Mouse (Mus musculus) MEL-GATA-1-ER (cell line): ENCODE measurements at regions not wholly inside any gene's neighbourhood (a gene's known extent, or its start where the extent isn't known, plus 50 kb on each side); places are given as distances from the start of the nearest gene placed in this dataset.

Source experiments
- DNase-seq: peaks from one replicate; pipeline ENCODE4 v3.0.0-alpha.2; 2012; ENCODE audit warnings: low read depth; ENCODE audit errors: extremely low read depth

DNA sequence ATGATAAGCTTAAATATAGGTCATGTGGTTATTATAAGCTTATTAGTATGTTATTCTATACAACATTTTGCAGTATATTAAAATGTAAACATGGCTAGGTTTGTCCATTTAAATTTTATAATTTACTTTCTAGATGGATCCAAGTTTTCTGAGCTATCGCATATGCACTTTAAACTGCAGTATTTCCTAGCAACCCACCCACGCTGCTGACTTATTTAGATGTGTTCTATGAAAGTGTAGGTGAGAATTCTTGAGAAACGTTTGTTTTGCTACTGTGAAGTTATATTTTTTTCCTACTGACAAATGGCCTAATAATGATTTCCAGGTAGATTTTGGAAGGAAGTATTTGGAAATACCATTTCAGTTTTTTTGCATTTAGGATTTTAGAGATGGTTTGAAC, 308.0 kb downstream of the Gbe1 start:
- DNase-seq = no peak

DNA sequence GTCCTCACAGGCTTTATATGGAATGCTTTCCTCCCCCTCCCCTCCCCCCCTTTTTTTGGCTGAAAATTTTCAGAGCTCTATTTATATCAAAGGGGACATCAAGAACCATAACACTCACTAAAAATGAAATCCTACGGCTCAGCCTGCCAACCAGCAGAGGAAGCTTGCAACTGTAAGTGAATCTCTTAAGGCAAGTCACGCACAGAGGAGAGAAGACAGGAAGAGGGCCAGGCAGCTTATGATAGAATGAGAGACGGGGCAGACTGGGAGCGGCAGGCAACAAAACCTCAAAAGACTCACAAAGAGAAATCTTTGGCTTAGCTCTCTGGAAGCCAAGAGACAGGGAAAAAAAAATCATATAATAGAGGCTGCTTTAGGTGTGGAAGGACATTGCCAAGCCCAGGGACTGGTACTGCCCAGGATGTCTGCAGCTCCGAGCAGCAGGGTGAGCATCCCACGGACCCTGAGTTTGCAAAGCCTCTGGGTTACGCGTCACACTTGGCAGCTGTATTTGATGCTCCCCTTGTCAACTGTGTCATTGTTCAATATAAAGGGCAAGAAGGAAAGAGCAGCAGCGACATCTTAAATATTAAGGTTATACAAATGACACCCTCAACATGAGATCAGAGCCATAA, 330.0 kb downstream of the Gbe1 start:
- DNase-seq = no peak

DNA sequence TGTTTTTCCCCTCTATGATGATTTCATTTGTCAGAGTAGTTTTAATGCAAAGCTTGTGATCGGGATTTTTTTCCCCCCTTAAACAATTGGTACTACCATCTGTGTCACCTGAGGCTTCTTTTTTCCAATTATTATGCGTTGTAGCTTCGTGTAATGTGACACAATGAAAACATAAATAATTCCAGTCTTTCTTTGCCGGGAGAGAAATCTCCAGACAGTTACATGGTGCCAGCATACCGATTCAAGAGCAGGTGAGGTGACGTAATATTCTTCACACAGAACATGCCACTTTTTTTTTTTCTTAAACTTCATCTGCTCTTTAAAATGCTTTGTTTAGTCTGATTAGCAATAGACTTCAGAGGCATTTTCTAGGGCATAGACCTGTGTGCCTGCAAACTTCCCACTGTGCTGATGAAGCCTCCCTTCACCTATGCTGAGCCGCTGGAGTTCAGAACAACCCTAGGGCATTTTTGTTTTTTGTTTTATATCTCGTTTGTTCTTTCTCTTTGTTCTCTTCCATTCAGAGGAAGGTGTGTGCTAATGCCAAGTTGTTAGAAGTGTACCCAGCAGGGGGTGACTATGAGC, 331.0 kb downstream of the Gbe1 start:
- DNase-seq = no peak

DNA sequence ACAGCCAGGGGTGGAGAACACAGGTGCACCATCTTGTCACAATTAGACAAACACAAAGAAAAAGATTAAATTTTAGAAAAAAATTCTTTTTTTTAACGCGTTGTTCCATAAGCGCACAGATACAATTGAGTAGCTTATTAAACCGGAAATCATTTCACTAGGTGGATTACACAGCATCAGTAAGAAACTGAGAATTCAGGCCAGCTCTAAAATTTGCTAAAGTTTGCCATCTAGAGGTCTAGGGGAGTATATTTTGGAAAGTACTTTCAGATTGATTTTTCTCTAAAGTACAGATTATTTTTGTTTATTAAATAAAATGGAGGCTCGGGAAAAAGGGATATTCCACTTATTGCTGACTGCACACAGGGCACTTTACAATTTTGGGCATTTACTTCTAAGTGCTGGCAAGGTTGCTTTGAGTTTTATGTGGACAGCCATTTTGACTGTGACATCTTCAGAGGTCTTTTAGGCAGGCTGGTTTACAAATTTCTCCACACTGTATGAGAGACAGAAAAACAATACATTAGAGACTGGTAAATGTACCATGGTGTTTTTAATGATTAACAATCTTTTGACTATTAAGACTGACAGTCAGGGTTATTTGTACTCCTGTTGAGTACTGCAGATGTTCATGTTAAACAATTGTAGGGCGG, 340.8 kb downstream of the Gbe1 start:
- DNase-seq = no peak

DNA sequence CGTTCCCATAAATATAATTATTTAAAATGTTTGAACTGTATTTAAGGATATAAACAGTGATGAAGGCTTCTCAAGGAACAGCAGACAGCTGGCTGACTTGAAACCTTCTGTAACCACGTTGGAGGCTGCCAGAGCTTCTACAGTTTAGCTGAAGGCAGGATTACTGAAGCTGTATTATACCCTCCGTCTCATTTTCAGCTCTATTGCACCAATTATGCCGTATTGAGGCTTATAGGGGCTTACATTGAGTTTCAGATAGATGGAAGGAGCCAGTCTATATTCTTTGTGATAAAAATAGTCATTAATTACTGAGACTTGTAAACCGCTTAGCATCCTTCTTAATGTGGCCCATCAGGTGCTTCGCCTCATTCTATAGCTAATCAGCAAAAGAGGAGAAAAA, 376.1 kb downstream of the Gbe1 start:
- DNase-seq = no peak

DNA sequence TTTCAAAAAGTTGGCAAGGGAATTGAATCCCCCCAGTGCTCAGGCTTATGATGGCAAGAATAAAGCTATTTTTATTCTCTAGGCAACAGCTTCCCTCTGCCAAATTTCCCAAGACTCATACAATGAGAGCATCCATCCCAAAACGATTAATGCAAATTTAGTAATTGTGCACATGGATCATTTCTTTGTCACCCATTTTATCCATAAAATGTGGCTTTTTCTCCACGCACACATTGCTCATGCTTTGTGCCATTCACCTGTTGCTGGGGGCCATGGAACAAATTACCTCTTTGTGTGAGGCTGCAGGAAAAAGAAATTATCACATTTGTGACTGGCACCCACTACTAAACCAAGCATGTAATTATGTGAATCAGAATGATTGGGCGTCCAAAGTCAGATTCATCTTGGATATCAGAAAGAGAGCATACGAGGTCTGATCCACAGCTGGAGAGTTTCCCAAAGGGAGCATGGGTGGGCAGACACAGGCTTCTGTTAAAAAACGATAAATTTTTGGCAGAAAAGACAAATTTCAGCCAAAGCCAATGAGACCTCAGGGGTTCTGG, 411.1 kb downstream of the Gbe1 start:
- no peak for DNase-seq

DNA sequence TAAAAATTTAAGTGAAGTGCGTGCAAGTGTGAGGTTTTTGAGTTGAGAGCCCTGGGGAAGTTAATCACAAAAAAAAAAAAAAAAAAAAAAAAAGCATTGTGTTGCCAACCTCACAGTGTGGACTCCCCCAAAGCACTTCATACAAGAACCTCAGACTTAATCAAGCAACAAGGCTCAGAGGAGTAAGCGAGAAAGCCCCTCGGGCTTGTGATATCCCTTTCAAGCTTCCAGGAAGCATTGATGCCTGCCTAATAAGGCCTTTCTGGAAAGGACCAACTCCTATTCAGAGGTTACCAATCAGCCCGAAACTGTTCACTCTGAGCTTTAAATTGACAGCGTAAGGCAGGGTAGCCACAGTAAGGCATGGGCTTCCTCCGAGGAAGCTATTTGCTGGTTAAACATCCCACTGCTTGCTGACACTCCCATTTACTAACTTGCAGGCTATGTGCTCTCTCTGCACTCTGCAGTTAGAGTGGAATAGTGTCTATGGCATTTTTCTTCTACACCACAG, 411.6 kb downstream of the Gbe1 start:
- no peak for DNase-seq

DNA sequence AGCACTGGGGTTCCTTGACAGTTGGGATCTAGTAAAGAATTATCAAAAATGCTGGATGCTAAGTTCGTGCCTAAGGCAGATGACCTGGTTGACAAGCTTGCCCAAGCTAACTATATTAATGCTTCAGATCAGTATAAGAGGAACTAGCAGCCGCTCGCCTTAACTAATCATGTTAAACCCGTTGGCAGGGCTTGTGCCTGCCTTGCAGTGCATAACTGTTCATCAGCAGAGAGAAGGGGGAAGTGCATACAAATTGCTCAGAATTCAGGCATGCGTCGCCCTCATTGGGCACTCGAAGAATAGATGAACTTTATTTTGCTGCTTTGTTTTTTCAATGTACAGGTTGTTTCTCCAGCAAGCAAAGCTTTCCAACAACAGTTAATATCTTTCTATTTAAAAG, 419.3 kb downstream of the Gbe1 start:
- no peak for DNase-seq

DNA sequence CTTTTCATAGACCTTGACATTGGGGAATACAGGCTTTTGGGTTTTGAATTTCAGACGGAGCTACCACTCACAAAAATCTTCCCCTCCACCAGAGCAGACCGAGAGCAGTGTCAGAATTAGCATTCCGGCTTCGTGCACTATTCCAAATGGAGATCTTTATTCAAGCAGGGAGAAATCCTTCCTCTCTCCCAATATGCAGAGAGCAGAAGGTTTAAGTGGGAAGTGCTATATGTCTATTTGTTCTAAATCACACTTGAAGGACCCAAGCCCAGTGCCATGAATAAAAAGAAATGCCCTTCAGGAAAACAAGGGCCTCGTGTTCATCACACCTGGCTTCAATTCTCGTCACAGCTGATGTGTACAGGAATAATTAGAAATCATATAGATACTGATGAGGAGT, 426.3 kb downstream of the Gbe1 start:
- DNase-seq = no peak

DNA sequence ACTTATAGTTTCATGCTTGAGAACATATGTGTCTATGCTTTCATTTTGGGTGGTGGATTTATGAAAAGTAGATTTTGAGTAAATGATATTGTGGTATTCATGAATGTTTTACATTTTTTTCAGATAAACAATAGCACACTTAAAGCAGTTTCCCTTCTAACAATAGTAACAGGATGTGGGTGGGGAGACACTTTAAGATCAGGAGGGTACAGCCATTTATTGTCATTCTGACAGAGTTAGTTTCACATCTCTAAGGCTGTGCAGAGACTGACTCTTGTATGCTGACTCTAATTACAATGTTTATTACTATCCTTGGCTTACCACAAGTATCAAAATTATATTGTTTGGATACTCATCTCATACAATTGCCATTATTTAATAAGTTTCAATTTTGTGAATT, 440.5 kb downstream of the Gbe1 start:
- DNase-seq = no peak

DNA sequence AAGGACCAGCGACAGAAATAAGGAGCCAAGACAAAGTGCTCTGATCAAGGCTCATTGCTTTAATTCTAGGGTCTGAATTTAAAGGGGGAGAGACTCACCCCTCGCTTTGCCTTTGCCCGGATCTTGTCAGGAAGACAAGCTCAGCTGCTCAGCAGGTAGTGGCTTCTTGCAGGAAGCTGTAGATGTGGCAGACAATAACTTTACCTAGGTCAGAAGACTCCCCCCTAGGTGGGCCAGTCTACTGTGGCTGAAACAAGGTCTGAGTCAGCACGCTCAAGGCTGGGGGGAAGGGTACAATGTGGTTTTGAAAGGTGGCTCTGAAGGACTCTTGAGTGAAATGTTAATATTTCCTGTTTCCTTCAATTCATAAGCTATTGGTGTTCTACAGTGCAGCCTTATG, 484.3 kb downstream of the Gbe1 start:
- DNase-seq = no peak

DNA sequence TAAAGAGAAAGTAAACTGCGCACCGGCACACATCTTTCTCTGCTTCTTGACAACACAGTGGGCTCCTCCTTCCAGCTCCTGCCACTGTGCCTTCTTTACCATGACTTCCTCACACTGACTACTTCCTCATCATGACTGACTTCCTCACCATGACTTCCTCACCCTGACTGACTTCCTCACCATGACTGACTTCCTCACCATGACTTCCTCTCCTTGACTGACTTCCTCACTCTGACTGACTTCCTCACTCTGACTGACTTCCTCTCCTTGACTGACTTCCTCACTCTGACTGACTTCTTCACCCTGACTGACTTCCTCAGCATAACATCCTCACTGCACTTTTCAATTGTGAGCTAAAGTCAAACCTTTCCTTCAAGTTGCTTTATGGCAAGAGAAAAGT, 489.8 kb downstream of the Gbe1 start:
- DNase-seq = peak; percentile 34

DNA sequence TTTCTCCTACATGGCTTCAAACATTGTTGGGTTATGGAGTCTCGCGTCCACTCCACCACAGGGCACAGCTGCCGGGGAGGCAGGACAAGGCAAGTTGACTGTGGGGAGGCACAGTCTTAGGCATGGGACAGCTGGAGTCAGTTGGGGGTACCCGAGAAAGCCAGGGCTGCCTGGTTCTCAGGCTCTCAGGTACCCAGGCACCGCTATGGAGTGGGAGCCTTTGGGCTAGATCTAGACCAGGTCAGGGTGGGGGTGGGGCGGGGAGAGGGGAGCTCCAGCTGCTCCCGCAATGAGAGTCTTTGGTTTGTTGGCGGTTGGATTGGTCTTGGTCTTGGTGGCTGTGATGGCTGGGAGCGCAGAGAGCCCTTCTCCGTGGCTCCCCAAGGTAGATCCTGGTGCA, 512.2 kb downstream of the Gbe1 start:
- no peak for DNase-seq

DNA sequence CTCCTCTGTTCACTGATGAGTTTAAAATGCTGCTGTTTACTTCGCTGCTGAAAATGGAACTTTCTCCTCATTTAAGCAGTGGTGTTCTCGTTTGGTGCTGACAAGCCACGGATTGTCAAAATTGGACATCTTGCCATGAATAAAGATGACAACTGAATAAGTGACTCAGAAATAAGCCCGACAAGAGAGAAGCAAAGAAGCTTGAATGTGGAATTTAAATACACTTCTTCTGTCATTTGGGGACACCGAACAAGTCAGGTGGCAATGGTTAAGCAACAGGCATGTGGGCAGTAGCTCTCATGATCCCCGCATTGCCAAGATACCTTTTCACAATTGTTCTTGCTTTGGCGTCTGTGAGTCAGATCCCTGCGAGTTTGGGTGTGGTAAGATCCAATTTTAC, 521.3 kb downstream of the Gbe1 start:
- DNase-seq = no peak

DNA sequence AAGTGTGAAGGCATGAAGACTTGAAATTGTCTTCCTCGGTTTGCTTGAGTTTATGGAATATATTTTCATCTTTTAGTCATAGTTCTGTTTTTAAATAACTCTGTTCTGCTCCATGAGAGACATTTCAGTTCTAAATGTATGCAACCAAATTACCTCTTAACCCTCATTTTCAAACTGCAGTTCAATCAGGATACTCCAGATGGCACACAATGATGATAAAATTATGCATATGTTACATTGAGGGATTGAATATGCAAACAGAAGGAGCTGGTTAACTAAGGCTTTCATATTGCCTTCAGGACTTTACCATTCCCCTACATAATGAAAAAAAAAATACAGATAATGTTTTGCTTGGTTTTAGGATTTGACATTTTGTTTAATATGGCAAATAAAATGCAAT, 524.4 kb downstream of the Gbe1 start:
- DNase-seq = no peak

DNA sequence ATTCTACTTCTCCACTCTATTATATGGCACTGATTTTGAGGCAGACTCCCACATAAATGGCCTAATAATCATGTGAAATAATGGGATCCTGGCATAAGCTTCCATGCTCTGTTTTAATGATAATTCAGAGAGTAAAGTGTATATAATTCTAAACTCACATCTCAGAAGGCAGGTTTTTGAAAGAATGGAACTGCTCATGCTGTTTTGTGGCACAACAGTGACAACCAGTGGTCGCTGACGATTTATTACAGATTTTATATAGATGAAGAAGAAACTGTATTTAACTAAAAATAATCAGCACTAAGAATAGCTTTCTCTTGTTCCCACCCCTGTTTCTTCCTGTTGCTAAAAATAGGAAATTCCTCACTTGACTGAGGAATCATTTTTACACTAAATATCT, 554.5 kb downstream of the Gbe1 start:
- no peak for DNase-seq

DNA sequence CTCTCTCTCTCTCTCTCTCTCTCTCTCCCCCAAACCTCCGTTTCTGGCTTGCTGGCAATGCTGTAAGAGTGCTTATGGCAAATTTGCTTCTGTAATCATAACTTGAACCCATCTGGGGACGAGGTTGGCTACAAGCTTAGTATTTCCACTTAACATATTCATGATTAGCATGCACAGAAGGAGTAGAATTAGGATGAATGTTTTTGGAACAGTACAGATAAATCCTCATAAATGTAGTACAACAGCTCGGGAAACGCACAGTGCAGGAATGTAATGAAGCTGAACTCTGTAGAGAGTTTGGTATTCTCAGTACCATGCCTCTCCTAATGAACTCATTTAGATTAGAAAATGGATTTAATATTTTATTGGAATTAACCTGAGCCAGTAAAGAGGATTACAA, 555.5 kb downstream of the Gbe1 start:
- DNase-seq = no peak

DNA sequence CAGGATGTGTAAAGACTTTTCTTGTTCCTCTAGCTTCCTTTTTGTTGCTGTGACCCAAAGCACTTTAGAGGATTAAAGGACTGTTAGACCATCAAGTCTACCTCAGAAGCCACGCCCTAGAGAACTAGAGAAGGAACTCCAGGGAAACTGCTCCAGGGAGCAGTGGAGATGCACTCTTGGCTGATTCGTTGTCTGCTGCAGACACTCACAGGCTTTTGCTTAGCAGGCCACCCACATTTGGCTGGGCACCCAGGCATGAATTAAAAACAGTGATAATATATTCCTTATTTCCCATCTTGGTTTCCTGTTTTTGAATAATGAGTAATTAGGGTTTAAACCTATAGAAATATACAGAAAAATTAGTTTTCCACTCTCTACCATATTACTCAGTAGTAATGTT, 560.3 kb downstream of the Gbe1 start:
- no peak for DNase-seq

DNA sequence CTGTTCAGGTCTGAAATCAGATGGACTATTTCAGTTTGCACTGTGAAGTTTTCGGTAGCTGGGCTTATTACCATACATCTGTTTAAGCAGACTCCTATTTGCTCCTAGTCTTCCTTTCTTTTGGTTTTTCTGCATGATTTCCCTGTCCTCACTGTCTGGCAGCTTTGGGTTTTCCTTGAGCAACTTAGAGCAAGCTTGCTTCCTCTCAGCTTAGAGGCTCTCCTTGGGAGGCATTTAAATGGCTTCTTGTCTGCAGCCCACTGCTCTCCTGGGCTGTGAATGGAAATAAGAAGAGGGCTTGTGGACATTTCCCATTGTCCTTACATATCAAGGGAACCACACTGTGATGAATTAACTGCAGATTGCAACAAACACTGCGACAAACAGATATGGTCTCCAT, 566.9 kb downstream of the Gbe1 start:
- no peak for DNase-seq

DNA sequence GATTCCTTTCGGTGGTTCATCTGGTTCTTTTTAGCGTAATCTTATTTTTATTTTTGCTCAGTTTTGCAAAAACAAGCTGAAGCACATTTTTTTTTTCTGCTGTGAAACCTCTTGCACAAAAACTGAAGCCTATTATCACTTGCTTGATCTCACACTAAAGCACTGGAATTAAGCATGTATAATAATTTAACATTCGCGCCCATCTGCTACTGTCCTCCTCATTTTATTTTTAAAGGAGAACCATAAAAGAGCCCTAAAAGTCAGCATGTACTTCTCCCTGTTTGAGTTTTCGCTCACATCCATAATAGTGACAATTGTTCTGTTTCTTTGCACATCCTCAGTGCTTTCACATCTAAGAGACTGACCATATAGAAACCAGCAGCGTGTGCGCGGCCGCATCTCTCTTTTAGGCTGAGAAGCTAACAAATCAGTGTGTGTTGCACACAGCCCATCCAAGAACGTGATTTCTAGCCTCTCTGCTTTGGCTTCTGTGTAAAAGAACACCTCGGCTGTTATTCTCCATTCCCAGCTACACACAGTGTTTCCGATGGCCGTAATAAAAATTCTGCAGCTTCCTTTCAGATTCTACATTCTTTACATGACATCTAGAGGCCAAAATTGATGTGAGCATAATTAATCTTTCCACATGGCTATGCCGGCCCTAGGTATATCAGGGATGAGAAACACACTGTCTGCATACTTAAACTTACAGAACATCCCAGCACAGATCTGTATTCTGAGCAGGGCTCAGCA, 567.5 kb downstream of the Gbe1 start:
- DNase-seq = no peak

DNA sequence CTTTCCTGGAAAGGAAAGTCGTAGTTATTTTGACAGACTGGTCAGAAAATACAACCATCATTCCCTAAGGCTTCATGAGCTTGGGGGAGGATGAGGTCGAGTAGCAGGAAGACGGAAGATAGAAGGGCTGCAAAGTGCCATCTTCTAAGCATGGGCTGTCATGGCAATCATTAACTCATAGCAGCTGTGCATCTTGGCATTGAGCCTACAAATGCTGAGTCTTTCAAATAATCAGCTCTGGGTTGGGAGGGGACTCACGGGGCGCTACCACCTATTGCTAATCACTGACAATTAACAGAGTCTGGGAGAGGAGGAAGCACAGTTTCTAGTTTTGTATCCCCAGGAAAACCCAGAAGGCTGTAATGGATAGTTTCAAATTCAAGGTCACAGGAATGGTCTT, 586.3 kb downstream of the Gbe1 start:
- no peak for DNase-seq

DNA sequence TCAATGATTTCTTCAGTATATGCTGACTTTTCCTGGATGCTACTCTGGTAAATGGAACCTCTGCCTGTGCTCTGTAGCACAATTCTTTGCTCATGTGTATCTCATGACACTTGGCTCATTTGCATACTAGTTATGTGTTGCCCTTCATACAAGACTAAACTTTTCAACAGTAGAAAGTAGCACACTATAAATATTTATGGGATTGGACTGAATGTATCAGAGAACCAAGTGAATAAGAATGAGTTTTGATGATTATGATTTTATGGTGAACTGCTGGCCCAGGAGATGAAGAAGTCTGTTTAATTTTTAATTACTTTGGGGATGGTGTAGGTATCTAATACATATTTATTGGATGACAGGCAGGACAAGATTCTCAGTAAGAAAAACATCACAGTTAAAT, 606.3 kb downstream of the Gbe1 start:
- no peak for DNase-seq
